Mouse (Mus musculus) hindbrain, embryonic 16.5 days (tissue): ENCODE data around the gene Hoxc12. TPM values are rescaled to one million over a fixed set of nuclear protein-coding genes. Genes with fewer than 3 reads are reported as not detected.
A peak's percentile ranks its signal among the peaks of the same experiment; 100 is the strongest.

Source experiments
- ATAC-seq: fragments of 200-750 bp; cut with Nextera tagmentation; 2 replicates; pipeline ENCODE4 v1.8.0; 2017; ENCODE audit warnings: moderate TSS enrichment, moderate library complexity
- H3K27ac ChIP-seq: fragments of 300-500 bp; sonication (generic); 2 replicates; pipeline ENCODE4 v1.5.1; 2014; ENCODE audit warnings: low read depth, mild to moderate bottlenecking, control low read depth, low read length, moderate library complexity
- H3K27me3 ChIP-seq: fragments of 300-500 bp; sonication (generic); replicated peaks from 2 replicates; pipeline ENCODE4 v1.6.1; 2014; ENCODE audit warnings: low read length; ENCODE audit not compliant: control insufficient read depth, insufficient read depth
- H3K36me3 ChIP-seq: fragments of 300-500 bp; sonication (generic); 2 replicates; pipeline ENCODE4 v1.6.1; 2014; ENCODE audit warnings: mild to moderate bottlenecking, low read length, moderate library complexity, mixed read lengths; ENCODE audit not compliant: control insufficient read depth, insufficient read depth
- H3K4me1 ChIP-seq: fragments of 300-500 bp; sonication (generic); 2 replicates; pipeline ENCODE4 v1.6.1; 2014; ENCODE audit warnings: low read depth, low read length; ENCODE audit not compliant: control insufficient read depth, insufficient read depth
- H3K4me2 ChIP-seq: fragments of 300-500 bp; sonication (generic); 2 replicates; pipeline ENCODE4 v1.6.1; 2014; ENCODE audit warnings: mild to moderate bottlenecking, low read length, control low read depth, moderate library complexity
- H3K4me3 ChIP-seq: fragments of 300-500 bp; sonication (generic); 2 replicates; pipeline ENCODE4 v1.5.1; 2014; ENCODE audit warnings: mild to moderate bottlenecking, low read length, control low read depth, moderate library complexity
- H3K9ac ChIP-seq: fragments of 300-500 bp; sonication (generic); 2 replicates; pipeline ENCODE4 v1.6.1; 2014; ENCODE audit warnings: low read depth, mild to moderate bottlenecking, control low read depth, low read length, moderate library complexity
- H3K9me3 ChIP-seq: fragments of 300-500 bp; sonication (generic); 2 replicates; pipeline ENCODE4 v1.6.1; 2014; ENCODE audit warnings: mild to moderate bottlenecking, low read length, moderate library complexity; ENCODE audit not compliant: control insufficient read depth
- WGBS: fragments of 180-500 bp; shearing (Covaris S2); extraction: QIAGEN DNeasy Blood & Tissue Kit; methylation state at CpG from one replicate; pipeline ENCODE4 v1.1.7; 2014; 5-methylcytosine and 5-hydroxymethylcytosine counted together
- polyA plus RNA-seq: library from polyadenylated mRNA; unstranded; fragments of >200 nt; fragmentation: Nextera tagmentation; extraction: Ambion mirVana; gene quantifications from 2 replicates; pipeline ENCODE4 v1.2.1, GENCODE M21; 2015

The Hoxc12 gene
- polyA plus RNA-seq, 1 experiment from 2014 or later, result not detected

DNA sequence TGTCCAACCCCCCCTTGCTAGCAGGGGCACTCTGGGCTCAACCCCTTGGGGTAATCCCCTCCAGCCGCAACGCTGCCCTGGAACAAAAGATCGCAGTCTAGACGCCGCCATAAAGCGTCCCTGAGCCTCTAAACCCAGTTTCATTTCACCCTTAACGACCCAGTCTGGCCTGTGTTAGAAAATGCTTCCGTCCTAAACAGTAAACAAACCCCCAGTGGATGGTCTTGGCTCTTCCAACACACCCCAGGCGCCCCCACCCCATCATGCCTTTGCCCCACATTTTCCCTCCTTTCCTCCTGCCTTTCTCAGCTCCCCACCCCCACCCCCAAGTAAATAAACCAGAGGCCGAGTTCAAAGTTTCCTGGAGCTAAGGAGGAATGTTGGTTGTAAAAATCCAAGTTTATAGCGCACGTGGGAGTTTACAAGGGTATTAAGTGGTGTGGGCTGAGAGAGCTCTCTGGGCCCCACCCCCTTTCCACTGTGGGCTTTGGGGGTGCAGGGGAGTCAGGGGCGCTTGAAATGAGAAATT, 23.2 kb downstream of the Hoxc12 start:
- H3K36me3 ChIP-seq, result no peaks in the 10 kb centered on the region
- WGBS, result under 1% methylated on average over 13 of the region's 13 CpGs
- H3K9me3 ChIP-seq, result no peaks in the 10 kb centered on the region
- H3K27ac ChIP-seq, result no peak overlapping the region
- no peak overlapping the region for H3K9ac ChIP-seq
- H3K4me3 ChIP-seq, result no peak overlapping the region
- no peak overlapping the region for H3K4me2 ChIP-seq
- no peaks in the 10 kb centered on the region; the same call in 1 of the 2 replicates for H3K4me1 ChIP-seq
- H3K27me3 ChIP-seq, result peaks cover 85% of the 10 kb centered on the region
- no peak for ATAC-seq

DNA sequence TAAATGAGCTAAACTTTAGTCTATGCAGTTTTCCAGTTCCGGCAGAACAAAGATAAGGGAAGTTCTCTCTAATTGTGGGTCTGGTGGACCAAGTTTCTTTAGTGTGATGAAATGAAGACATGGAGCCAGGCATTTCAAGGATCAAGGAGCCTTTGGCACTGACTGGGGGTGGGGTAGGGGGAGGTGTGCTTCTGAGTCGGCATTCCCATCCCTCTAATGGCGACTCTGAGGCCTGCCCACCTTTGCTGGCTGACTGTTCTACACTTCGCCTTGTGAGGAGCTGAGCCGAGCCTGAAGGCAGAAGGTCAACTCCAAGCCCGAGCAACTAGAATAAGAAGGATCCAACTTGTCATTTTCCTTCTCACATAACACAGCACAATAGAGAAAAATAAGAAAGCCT, 25.2 kb downstream of the Hoxc12 start:
- ATAC-seq, result no peak
- peaks cover 4% of the 10 kb centered on the region; the same call in 1 of the 2 replicates for H3K4me1 ChIP-seq
- H3K27ac ChIP-seq, result no peak overlapping the region
- peaks cover 87% of the 10 kb centered on the region for H3K27me3 ChIP-seq
- no peak overlapping the region for H3K4me2 ChIP-seq
- no peak overlapping the region for H3K9ac ChIP-seq
- 2% methylated on average over 6 of the region's 6 CpGs for WGBS
- no peaks in the 10 kb centered on the region for H3K36me3 ChIP-seq
- no peaks in the 10 kb centered on the region for H3K9me3 ChIP-seq
- no peak overlapping the region for H3K4me3 ChIP-seq

DNA sequence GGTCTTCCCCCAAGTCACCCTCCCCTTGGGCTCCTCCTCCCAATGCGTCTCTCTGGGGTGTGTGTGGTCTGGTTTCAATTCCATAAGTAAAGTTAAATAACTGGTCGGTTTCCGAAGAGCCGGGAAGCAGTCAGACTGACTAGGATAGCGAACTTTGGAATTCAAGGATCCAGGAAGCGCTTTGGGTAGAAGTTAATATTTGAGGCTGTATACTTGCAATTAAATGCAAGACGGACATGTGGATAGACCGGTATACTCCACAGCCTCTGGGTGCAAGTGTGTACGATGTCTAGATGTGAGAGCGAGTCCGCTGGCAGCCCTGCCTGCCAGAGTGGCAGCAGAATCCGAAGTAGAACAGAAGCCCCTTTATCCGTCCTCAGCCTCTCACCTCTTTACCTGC, 25.9 kb downstream of the Hoxc12 start:
- Histone ChIP-seq H3K4me3 (no peak overlapping the region), H3K36me3 (no peaks in the 10 kb centered on the region), H3K4me2 (no peak overlapping the region), H3K27me3 (peaks cover 87% of the 10 kb centered on the region), H3K9me3 (no peaks in the 10 kb centered on the region), H3K4me1 (peaks cover 4% of the 10 kb centered on the region; the same call in 1 of the 2 replicates), H3K9ac (no peak overlapping the region), H3K27ac (no peak overlapping the region)
- 3% methylated on average over 13 of the region's 13 CpGs for WGBS
- no peak for ATAC-seq

DNA sequence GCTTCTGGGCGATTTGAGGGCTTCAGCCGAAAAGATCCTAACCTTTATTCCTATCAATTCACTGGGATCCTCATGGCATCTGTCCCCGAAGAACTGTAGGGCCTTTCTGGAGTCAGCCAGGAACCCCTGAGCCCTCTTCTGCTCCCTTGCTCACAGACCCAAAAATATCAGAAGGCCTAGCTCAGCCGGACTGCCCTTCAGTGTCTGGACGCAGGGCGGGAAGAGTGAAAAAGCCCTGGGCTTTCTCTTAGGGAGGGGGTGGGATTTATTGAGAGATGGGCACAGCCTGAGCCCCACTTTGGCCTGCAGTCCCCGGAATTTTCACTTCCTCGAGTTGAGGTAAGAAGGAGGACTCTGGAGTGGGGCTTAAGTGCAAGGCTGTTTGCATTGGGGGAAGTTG, 26.7 kb downstream of the Hoxc12 start:
- Histone ChIP-seq H3K4me3 (no peak overlapping the region), H3K36me3 (no peaks in the 10 kb centered on the region), H3K4me1 (peaks cover 4% of the 10 kb centered on the region; the same call in 1 of the 2 replicates), H3K27ac (no peak overlapping the region), H3K27me3 (peaks cover 85% of the 10 kb centered on the region), H3K9ac (no peak overlapping the region), H3K4me2 (no peak overlapping the region), H3K9me3 (no peaks in the 10 kb centered on the region)
- ATAC-seq, result no peak
- 2% methylated on average over 8 of the region's 8 CpGs for WGBS

DNA sequence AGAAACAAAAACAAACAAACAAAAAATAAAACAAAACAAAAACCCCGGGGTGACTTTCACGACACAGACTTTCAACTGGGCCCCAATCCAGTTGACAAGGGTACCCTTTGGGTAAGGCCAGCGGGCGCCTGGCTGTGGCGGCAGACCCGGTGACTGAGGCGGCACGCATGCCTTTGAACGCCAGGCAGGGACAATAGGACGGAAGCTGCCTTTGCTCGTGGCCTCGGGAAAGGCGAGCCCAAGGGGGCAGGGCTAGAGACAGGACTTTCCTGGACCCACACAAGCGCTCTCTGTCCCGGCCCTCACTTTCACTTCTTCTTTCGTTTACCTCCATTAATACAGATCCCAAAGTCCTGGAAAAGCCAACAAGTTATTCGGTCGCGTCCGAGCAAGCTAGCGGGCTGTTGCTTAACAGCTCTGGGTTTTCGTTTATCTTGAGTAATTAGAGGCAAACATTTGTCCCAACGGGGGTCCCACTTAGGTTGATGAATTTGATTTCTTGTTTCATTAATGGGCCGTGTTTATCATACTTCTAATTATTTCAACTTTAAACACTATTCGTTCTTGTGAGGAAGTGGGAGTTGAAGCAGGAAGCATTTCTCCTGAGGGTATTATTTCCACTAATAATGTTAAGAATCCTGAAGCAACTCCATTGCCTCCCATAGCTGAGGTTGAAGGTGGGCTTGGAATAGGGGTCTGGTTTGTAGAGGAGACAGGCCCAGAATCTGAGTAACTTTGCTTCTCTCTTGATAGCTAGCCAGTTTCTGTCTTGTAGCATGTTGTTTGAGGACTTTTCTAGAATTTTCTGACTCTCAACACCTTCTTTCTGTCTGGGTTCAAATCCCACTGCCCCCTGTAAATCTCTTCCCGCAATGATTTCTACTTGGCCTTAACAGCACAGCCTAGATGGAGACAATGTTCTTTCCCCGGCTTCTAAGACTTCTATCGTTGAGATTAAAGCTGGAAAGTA, 27.4 kb downstream of the Hoxc12 start:
- H3K36me3 ChIP-seq, result no peaks in the 10 kb centered on the region
- peaks cover 86% of the 10 kb centered on the region for H3K27me3 ChIP-seq
- 2% methylated on average over 28 of the region's 28 CpGs for WGBS
- no peak overlapping the region for H3K27ac ChIP-seq
- ATAC-seq, result no peak
- H3K9ac ChIP-seq, result no peak overlapping the region
- H3K9me3 ChIP-seq, result no peaks in the 10 kb centered on the region
- H3K4me2 ChIP-seq, result no peak overlapping the region
- peaks cover 4% of the 10 kb centered on the region; the same call in 1 of the 2 replicates for H3K4me1 ChIP-seq
- no peak overlapping the region for H3K4me3 ChIP-seq

DNA sequence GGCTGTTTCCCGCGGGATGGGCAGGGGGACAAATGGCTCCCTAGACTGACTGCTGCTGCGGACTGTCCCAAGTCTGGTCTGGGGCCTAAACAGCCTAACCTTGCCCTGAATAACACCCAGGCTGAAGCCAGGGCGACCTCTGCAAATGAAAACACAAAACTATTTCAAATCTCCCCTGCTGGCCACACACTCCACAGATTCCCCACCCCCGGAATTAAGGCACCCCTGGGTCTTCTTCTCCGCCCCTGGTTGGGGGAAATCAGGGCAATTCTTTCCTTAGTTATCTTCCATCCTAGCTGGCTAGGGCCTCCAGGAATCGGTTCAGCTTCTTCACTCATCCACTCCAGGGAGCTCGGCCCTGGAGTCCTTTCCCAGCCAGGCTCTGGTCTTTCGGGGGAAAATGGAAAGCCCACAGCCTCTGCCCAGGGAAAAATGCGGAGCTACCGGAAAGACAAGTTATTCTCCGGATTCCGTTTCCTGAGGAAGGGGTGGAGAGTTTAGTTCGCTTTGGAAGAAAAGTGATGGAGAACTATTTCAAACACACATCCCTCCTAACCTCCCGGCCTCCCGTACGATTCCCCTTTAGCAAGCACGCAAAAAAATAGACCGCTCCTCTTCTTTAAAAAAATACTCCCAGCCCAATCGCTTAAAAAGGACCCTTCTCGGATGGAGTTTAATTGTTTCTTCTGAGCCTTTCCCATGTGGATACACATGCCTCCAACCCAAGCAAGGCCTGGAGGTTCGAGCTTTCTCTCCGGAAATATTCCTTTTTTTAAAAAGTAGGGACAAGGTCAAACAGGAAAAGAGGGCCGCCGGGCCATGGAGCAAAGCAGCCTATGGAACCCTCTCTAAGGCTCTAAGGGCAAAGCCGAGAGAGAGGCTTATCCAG, 28.7 kb downstream of the Hoxc12 start:
- Histone ChIP-seq H3K9ac (no peak overlapping the region), H3K4me2 (no peak overlapping the region), H3K27me3 (peaks cover 89% of the 10 kb centered on the region), H3K36me3 (no peaks in the 10 kb centered on the region), H3K4me1 (peaks cover 4% of the 10 kb centered on the region; the same call in 1 of the 2 replicates), H3K27ac (no peak overlapping the region), H3K9me3 (no peaks in the 10 kb centered on the region), H3K4me3 (no peak overlapping the region)
- no peak for ATAC-seq
- 4% methylated on average over 26 of the region's 26 CpGs for WGBS

DNA sequence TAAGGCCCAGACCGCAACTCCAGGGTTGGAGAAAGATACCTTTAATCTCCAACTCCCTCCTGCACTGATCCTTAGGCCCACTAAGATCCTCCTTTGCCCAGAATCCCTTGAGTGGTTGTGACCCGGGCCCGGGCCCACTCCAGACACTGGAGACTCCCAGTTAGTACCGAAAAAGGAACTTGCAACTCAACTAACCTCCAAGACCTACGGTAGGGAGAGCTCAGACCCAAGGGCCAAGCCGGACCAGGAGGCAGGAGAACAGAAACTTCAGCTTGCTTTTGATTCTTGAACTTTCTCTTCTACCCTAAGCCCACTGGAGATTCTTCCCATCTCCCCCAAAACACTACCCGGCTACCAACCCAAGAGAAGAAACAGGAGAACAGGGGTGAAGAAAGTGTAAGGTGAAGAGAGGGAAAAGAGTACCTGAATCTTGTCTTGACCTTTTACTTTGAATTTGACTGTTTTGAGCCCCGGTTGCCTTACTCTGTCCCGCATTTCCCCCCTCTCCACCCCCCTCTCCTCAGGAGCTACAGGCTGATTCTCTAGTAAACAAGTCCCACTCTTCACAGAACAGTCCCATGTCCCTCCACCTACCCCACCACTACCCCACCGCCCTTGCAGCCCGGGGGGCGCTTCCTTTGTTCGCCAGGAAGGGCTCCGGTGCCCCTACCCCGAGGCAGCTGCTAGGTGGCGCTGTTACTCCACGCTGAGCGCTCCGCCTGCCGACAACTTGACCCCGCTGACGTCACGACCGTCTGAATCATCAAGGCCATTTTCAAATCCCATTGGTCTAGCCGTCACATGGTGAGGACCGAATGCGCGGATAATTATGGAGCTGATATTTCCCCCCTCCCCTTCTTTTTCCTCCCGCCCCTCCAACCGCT, 29.6 kb downstream of the Hoxc12 start:
- H3K4me2 ChIP-seq, result peak overlapping the region; percentile 33
- H3K4me1 ChIP-seq, result peaks cover 4% of the 10 kb centered on the region; the same call in 1 of the 2 replicates
- H3K9me3 ChIP-seq, result no peaks in the 10 kb centered on the region
- ATAC-seq, result no peak
- H3K9ac ChIP-seq, result no peak overlapping the region
- H3K4me3 ChIP-seq, result peak overlapping the region; percentile 14; the same call in 1 of the 2 replicates
- 2% methylated on average over 28 of the region's 30 CpGs for WGBS
- H3K27me3 ChIP-seq, result peaks cover 90% of the 10 kb centered on the region
- H3K36me3 ChIP-seq, result no peaks in the 10 kb centered on the region
- no peak overlapping the region for H3K27ac ChIP-seq

DNA sequence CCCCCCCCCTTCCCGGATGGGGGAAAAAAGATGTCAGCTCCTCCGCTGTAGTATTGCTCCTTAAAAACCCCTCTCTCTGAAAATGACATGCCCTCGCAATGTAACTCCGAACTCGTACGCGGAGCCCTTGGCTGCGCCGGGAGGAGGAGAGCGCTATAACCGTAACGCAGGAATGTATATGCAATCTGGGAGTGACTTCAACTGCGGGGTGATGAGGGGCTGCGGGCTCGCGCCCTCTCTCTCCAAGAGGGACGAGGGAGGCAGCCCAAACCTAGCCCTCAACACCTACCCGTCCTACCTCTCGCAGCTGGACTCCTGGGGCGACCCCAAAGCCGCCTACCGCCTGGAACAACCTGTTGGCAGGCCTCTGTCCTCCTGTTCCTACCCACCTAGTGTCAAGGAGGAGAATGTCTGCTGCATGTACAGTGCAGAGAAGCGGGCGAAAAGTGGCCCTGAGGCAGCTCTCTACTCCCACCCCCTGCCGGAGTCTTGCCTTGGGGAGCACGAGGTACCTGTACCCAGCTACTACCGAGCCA, 30.3 kb downstream of the Hoxc12 start, which contains the start of gene Hoxc10:
Gene Hoxc10 (plus strand): TSS at position 21 of the 536 bp plus-strand sequence.
- Histone ChIP-seq H3K4me3 (peak within 1 kb of the TSS; percentile 14; the same call in 1 of the 2 replicates), H3K36me3 (no peaks in the 10 kb centered on the region), H3K27me3 (peaks cover 87% of the 10 kb centered on the region), H3K4me1 (peaks cover 4% of the 10 kb centered on the region; the same call in 1 of the 2 replicates), H3K27ac (no peak within 1 kb of the TSS), H3K9me3 (no peaks in the 10 kb centered on the region), H3K4me2 (peak within 1 kb of the TSS; percentile 33), H3K9ac (no peak within 1 kb of the TSS)
- ATAC-seq, result no peak
- WGBS, result 1% methylated on average over 27 of the region's 27 CpGs
